Mouse (Mus musculus) erythroblast, embryonic 14.5 days (primary cell): ENCODE measurements around the gene Slx4. TPM values are rescaled to one million over a fixed set of nuclear protein-coding genes. Genes with fewer than 3 reads are reported as not detected.
"Not testable (repeated sequence)": the region's sequence is repeated elsewhere in the genome, so short reads cannot be mapped to it uniquely, and the experiment has no call there.

Experiments used
- H3K27me3 ChIP-seq: 2 replicates; pipeline ENCODE4 v1.6.1; 2012; ENCODE audit warnings: inconsistent platforms; ENCODE audit not compliant: control insufficient read depth
- H3K36me3 ChIP-seq: 2 replicates; pipeline ENCODE4 v1.6.1; 2012; ENCODE audit warnings: mild to moderate bottlenecking, inconsistent platforms; ENCODE audit not compliant: control insufficient read depth
- H3K4me1 ChIP-seq: 2 replicates; pipeline ENCODE4 v1.6.1; 2012; ENCODE audit warnings: inconsistent platforms; ENCODE audit not compliant: control insufficient read depth
- H3K4me3 ChIP-seq: replicated peaks from 2 replicates; pipeline ENCODE3; 2012; ENCODE audit warnings: moderate library complexity, mild to moderate bottlenecking, inconsistent platforms
- H3K9me3 ChIP-seq: 2 replicates; pipeline ENCODE4 v1.6.1; 2012; ENCODE audit warnings: low read length, inconsistent platforms, mixed read lengths; ENCODE audit not compliant: control insufficient read depth
- GATA1 ChIP-seq: IDR thresholded peaks from 2 replicates; pipeline ENCODE4 v1.6.1; 2012; ENCODE audit warnings: low read length, inconsistent platforms, mixed read lengths
- TAL1 ChIP-seq: IDR thresholded peaks from 3 replicates; pipeline ENCODE4 v1.6.1; 2012; ENCODE audit warnings: low read length, inconsistent platforms, mixed read lengths
- polyA plus RNA-seq: library from polyadenylated mRNA; stranded (reverse); fragments of >175 nt; gene quantifications from 2 replicates; pipeline ENCODE4 v1.2.3, GENCODE M21; 2012

Slx4 gene
- polyA plus RNA-seq, 1 experiment, result 2.9 TPM

DNA sequence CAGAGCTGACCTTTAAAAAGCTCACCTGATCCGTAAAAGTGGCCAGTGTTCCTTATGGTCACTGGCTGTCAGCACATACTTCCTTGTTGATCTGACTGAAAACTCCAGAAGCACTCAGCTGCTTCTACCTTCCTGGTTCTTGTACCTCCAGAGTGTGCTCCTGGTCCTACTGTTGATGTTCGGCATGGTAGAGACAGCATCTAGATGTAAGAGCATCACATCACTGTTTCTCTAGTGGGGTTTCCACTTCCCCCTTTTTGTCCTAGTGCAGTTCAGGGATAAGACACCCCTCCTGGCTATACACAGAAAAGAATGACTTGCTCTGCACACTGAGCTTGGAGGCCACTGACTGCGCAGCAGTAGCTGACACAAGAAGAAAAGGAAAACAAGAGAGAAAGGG lies 30.9 kb upstream of the Slx4 start:
- Histone ChIP-seq H3K4me1 (peaks cover 34% of the 10 kb centered on the region), H3K27me3 (no peaks in the 10 kb centered on the region), H3K9me3 (no peaks in the 10 kb centered on the region), H3K4me3 (no peak overlapping the region), H3K36me3 (peaks cover 32% of the 10 kb centered on the region)
- TF ChIP-seq TAL1 (no peak), GATA1 (no peak)

DNA sequence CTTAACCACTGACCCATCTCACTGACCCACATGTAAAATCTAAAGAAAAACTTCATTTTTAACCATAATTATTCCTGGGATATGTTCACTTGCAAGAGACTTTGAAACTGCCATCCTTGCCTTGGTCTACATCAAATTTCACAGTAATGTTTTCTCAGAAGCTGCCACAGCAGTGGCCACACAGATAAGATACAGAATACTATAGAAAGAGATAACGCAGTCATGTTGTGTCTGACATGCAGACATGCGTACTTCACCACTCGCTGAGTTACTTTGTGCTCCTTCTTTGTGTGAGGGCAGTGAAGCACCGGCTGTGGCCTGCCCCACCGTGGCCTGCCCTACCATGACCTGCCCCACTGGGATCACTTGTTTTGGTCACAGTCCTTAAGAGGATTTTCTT lies 30.4 kb upstream of the Slx4 start:
- TF ChIP-seq TAL1, result no peak
- no peak for TF ChIP-seq GATA1
- no peaks in the 10 kb centered on the region for H3K9me3 ChIP-seq
- no peaks in the 10 kb centered on the region for H3K27me3 ChIP-seq
- H3K36me3 ChIP-seq, result peaks cover 26% of the 10 kb centered on the region
- peaks cover 35% of the 10 kb centered on the region for H3K4me1 ChIP-seq
- H3K4me3 ChIP-seq, result no peak overlapping the region

DNA sequence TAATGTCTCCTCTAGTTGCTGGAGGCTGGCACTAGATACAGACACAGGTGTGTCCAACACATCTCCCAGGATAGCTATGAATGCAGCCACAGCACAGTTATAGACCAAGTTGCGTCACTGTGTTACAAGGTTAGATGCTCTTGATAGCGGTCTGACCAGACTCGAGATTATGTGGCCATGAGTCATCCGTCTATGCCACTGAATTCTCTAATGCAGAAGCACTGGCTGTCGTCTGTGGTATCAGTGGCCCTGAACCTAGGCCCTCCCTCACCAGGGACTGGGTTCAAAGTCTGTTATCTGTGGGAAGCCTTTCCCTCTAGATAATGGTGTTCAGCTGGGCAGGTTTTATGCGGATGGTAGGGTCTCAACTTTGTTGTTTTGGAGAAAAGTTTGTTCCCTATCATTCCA lies 28.8 kb upstream of the Slx4 start:
- peaks cover 35% of the 10 kb centered on the region for H3K4me1 ChIP-seq
- no peak for TF ChIP-seq TAL1
- no peak for TF ChIP-seq GATA1
- H3K4me3 ChIP-seq, result no peak overlapping the region
- H3K9me3 ChIP-seq, result no peaks in the 10 kb centered on the region
- peaks cover 10% of the 10 kb centered on the region for H3K36me3 ChIP-seq
- no peaks in the 10 kb centered on the region for H3K27me3 ChIP-seq

DNA sequence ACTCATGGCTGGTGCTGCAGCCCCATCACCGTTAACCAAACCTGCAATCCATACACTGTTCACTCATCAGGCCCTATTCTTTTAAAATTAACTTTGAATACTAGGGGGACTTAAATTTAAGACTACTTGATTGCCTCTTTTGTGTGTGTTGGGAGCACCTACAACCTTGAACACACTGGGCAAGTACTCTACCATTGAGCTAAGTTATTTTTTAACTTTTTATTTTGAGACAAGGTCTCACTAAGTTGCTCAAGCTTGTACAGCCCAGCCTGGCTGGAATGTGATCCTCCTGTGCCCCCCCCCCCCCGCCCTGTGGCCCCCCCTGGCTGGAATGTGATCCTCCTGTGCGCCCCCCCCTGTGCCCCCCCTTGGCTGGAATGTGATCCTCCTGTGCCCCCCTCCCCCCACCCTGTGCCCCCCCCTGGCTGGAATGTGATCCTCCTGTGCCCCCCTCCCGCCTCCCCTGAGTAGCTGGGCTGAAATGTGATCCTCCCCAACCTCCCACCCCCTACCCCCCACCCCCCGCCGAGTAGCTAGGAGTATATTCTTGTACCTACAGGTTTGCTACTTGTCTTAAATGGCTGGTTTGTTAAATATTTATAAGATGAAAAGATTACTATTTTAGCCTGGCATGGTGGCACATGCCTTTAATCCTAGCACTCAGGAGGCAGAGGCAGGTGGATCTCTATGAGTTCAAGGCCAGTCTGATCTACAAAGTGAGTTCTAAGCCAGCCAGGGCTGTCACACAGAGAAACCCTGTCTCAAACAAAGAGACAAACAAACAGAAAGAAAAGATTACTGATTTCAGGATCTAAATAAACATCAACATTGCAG lies 28.1 kb upstream of the Slx4 start:
- Histone ChIP-seq H3K9me3 (no peaks in the 10 kb centered on the region), H3K27me3 (no peaks in the 10 kb centered on the region), H3K4me1 (peaks cover 35% of the 10 kb centered on the region), H3K36me3 (peaks cover 4% of the 10 kb centered on the region), H3K4me3 (no peak overlapping the region)
- TF ChIP-seq GATA1 (no peak), TAL1 (no peak)

DNA sequence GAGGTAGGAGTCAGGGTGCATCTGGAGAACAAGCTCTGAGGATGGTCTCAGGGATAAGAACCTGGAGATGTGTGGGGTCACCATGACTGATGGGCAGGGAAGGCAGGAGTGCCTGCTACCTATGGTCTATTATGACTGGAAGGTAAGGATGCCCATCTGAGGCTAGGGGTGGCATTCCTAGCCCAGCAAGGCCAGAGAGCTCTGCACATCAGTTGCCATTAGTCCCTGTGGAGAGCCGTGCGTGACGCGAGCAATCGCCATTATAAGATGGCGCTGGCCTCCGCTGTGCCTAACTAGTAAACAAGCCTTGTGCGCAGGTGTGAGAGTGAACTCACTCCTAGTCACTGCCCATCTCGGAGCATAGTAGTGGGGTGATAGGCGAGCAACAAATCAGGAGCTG lies 26.9 kb upstream of the Slx4 start:
- H3K9me3 ChIP-seq, result no peaks in the 10 kb centered on the region
- TF ChIP-seq TAL1 (no peak), GATA1 (no peak)

DNA sequence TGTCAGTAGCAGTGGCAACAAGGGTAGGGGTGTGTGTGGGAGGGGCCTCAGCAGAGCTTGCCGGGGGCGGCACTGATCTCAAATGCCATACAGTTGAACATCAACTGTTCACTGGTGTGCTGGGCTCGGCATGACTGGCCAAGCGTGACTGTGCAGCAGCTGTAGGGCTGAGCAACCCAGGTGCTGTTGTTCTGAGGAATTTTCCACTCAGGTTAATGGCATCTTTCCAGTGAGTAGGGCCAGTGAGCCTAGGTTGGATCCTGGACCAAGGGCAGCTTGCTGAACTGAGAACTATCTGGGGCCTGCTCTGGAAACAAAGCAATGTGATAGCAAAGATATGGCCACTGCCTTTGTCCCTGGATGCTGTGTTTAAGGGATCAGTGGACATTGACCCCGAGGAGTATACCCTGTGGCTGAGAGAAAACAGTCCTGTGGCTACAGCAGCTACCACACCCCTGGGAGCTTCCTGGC lies 25.8 kb upstream of the Slx4 start:
- no peaks in the 10 kb centered on the region for H3K9me3 ChIP-seq
- TF ChIP-seq TAL1 (no peak), GATA1 (no peak)
- no peaks in the 10 kb centered on the region for H3K36me3 ChIP-seq
- peaks cover 25% of the 10 kb centered on the region for H3K4me1 ChIP-seq
- H3K27me3 ChIP-seq, result no peaks in the 10 kb centered on the region
- no peak overlapping the region for H3K4me3 ChIP-seq

More for the DNA sequence above, 26.9 kb upstream of the Slx4 start:
- Histone ChIP-seq H3K27me3 (no peaks in the 10 kb centered on the region), H3K4me3 (no peak overlapping the region), H3K4me1 (peaks cover 35% of the 10 kb centered on the region), H3K36me3 (no peaks in the 10 kb centered on the region; the same call in 1 of the 2 replicates)

DNA sequence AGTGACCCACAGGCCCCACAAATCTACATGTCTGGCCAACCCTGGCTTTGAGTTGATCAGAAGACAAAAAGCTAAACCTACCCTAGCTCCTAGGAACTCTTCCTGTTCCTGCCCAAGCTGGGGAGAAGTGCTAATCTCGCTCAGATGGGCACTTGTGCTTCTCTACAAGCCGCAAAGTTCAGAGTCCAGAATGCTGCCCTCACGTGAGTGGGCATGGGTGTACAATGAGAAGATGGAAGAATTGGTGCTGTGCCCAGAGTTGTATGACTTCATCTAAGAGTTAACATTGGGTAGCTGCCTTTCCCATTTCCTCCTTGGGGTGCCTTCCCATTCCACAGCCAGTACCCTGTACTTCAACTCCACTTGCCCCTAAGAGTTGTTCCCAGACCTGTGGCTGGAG lies 23.6 kb upstream of the Slx4 start:
- no peaks in the 10 kb centered on the region for H3K9me3 ChIP-seq
- no peaks in the 10 kb centered on the region for H3K36me3 ChIP-seq
- H3K4me1 ChIP-seq, result peaks cover 5% of the 10 kb centered on the region
- H3K4me3 ChIP-seq, result no peak overlapping the region
- no peak for TF ChIP-seq GATA1
- no peak for TF ChIP-seq TAL1
- no peaks in the 10 kb centered on the region for H3K27me3 ChIP-seq

DNA sequence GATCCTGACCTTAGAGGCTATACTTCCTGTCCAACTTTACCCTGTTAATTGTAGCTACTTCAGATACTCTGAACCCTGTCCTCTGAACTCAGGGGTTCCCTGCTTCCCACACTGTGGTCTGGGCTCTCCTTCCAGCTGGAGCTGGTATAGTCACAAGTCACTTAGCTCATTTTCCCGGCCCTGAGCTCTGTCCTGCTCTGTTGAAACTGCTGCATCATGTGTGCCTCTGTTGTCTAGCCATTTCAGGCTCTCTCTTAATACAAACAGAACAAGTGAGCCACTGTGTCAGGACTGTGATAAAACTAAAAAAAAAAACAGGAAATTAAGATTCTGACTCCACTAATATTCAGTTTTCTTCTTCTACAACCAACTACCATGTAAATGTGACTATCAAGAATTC lies 23.1 kb upstream of the Slx4 start:
- H3K4me1 ChIP-seq, result peaks cover 2% of the 10 kb centered on the region
- no peaks in the 10 kb centered on the region for H3K36me3 ChIP-seq
- H3K27me3 ChIP-seq, result no peaks in the 10 kb centered on the region
- H3K9me3 ChIP-seq, result no peaks in the 10 kb centered on the region
- H3K4me3 ChIP-seq, result no peak overlapping the region
- TF ChIP-seq TAL1 (no peak), GATA1 (no peak)

DNA sequence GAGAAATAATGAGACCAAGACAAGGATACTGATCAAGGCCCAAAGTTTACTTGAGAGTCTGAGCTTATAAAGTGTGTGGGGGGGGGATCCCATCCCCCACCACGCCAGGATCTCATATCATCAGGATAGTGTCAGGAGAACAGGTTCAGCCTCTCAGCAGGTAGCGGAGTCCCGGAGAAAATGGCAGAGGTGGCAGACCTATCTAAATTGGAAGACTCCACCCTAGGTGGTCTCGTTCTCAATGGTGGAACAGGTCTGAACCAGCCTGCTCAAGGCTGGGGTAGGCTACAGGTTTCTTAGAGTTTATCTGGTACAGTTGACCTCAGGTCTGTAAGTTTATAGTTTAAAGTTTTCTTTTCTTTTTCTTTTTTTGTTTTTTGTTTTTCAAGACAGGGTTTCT lies 19.1 kb upstream of the Slx4 start:
- H3K36me3 ChIP-seq, result no peaks in the 10 kb centered on the region
- TF ChIP-seq TAL1, result no peak
- no peak for TF ChIP-seq GATA1

DNA sequence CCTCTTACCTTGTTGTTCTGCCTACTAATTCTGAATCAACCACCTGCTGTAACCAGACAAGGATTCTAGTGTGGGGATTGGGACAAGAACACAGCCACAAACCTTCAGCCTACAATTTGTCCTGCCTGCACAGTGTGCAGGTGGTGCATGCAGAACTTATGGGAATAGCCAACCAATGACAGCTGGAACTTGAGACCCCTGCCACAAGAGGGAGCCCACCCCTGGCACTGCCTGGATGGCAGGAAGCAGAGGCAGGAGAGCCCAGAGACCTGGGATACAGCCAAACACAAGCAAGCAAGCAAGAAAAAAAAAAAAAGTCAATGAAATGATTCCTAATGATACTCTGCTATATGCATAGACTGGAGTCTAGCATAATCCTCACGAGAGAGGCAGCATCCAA lies 17.7 kb upstream of the Slx4 start:
- no peak for TF ChIP-seq TAL1
- TF ChIP-seq GATA1, result no peak
- no peak overlapping the region for H3K4me3 ChIP-seq
- no peaks in the 10 kb centered on the region for H3K4me1 ChIP-seq
- no peaks in the 10 kb centered on the region for H3K9me3 ChIP-seq
- no peaks in the 10 kb centered on the region for H3K36me3 ChIP-seq
- H3K27me3 ChIP-seq, result peaks cover 3% of the 10 kb centered on the region

More for the DNA sequence above, 19.1 kb upstream of the Slx4 start:
- peaks cover 3% of the 10 kb centered on the region for H3K27me3 ChIP-seq
- no peaks in the 10 kb centered on the region for H3K4me1 ChIP-seq
- no peaks in the 10 kb centered on the region for H3K9me3 ChIP-seq
- no peak overlapping the region for H3K4me3 ChIP-seq

DNA sequence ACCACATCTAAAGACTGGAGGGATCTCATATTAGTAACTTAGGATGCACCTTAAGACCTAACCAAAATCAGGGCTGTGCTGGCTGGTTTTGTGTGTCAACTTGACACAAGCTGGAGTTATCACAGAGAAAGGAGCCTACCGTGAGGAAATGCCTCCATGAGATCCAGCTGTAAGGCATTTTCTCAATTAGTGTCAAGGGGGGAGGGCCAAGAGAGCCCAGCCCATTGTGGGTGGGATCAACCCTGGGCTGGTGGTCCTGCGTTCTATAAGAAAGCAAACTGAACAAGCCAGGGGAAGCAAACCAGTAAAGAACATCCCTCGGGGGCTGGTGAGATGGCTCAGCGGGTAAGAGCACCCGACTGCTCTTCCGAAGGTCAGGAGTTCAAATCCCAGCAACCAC lies 13.9 kb upstream of the Slx4 start:
- not testable (repeated sequence) for H3K4me3 ChIP-seq, H3K9me3 ChIP-seq, H3K27me3 ChIP-seq, H3K36me3 ChIP-seq
- peaks cover 17% of the 10 kb centered on the region for H3K4me1 ChIP-seq

DNA sequence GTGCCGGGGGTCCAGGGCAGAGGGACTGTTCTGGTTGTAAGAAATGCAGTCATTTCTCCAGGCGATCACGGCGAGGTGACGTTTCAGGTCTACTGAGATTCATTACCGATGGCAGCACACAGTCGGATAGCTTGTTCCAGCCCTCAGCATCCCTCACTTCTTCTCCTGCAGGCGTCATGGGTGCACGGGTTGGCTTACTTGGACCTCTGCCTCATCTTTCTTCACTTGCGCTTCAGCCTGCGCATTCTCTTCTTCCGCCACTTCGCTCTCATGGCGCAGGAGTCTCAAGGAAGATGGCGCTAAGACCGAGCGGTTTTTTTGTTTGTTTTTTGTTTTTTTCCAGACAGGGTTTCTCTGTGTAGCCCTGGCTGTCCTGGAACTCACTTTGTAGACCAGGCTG lies 13.2 kb upstream of the Slx4 start:
- H3K27me3 ChIP-seq, H3K36me3 ChIP-seq, H3K4me3 ChIP-seq, H3K9me3 ChIP-seq: not testable (repeated sequence)
- peaks cover 22% of the 10 kb centered on the region for H3K4me1 ChIP-seq
